Mouse (Mus musculus): Measurements from ENCODE around the gene Arhgef15.
"Not testable (repeated sequence)": the region's sequence is repeated elsewhere in the genome, so short reads cannot be mapped to it uniquely, and the experiment has no call there.

The Arhgef15 gene

GRCm38 (mm10) chr11:68957308-68957707 is at the start of gene Arhgef15:
Arhgef15 (minus strand) TSS chr11:68957480.
- DNase-seq (ENCODE audit: low spot score in 2 of 2): no peak

- DNase-seq (ENCODE audit: low spot score in 2 of 2): not testable (repeated sequence)
These were observed 49.3 kb upstream of the Arhgef15 start for GRCm38 (mm10) chr11:69006575-69006974.

- no peak for DNase-seq (ENCODE audit: low spot score in 2 of 2)
These were observed 47.9 kb upstream of the Arhgef15 start for GRCm38 (mm10) chr11:69005193-69005592.

- DNase-seq (ENCODE audit: low spot score in 2 of 2): no peak
These were observed 46.3 kb upstream of the Arhgef15 start for GRCm38 (mm10) chr11:69003592-69003991.

GRCm38 (mm10) chr11:69002782-69003181 is 45.5 kb upstream of the Arhgef15 start:
- DNase-seq (ENCODE audit: low spot score in 2 of 2): not testable (repeated sequence)

GRCm38 (mm10) chr11:68997080-68997479 is 39.8 kb upstream of the Arhgef15 start:
- no peak for DNase-seq (ENCODE audit: low spot score in 2 of 2)

GRCm38 (mm10) chr11:68994377-68994776 is 37.1 kb upstream of the Arhgef15 start:
- DNase-seq (ENCODE audit: low spot score in 2 of 2): no peak

GRCm38 (mm10) chr11:68993122-68993521 is 35.8 kb upstream of the Arhgef15 start:
- DNase-seq (ENCODE audit: low spot score in 2 of 2): no peak

- DNase-seq (ENCODE audit: low spot score in 2 of 2): no peak
These were observed 31.1 kb upstream of the Arhgef15 start for GRCm38 (mm10) chr11:68988341-68988740.

GRCm38 (mm10) chr11:68987365-68987882 is 30.1 kb upstream of the Arhgef15 start:
- DNase-seq (ENCODE audit: low spot score in 2 of 2): no peak

- peak in 1 of 2 experiments; percentile 65 for DNase-seq (ENCODE audit: low spot score in 2 of 2)
These were observed 25.5 kb upstream of the Arhgef15 start for GRCm38 (mm10) chr11:68982639-68983369.

- no peak for DNase-seq (ENCODE audit: low spot score in 2 of 2)
These were observed 23.6 kb upstream of the Arhgef15 start for GRCm38 (mm10) chr11:68980919-68981318.

- DNase-seq (ENCODE audit: low spot score in 2 of 2): no peak
These were observed 22.0 kb upstream of the Arhgef15 start for GRCm38 (mm10) chr11:68979320-68979733.

- DNase-seq (ENCODE audit: low spot score in 2 of 2): no peak
These were observed 18.3 kb upstream of the Arhgef15 start for GRCm38 (mm10) chr11:68975601-68976000.

GRCm38 (mm10) chr11:68975085-68975484 is 17.8 kb upstream of the Arhgef15 start, which contains the start of gene Rangrf:
Rangrf (minus strand) TSS chr11:68975185.
- no peak for DNase-seq (ENCODE audit: low spot score in 2 of 2)

- no peak for DNase-seq (ENCODE audit: low spot score in 2 of 2)
These were observed 16.8 kb upstream of the Arhgef15 start for GRCm38 (mm10) chr11:68974059-68974450.

GRCm38 (mm10) chr11:68973250-68974058 is 16.2 kb upstream of the Arhgef15 start:
- peak; percentile 54 to 72 for DNase-seq (ENCODE audit: low spot score in 2 of 2)

GRCm38 (mm10) chr11:68970232-68970631 is 13.0 kb upstream of the Arhgef15 start:
- DNase-seq (ENCODE audit: low spot score in 2 of 2): no peak

GRCm38 (mm10) chr11:68968752-68969151 is 11.5 kb upstream of the Arhgef15 start:
- no peak for DNase-seq (ENCODE audit: low spot score in 2 of 2)

GRCm38 (mm10) chr11:68967337-68968282 is 10.3 kb upstream of the Arhgef15 start, which contains the start of gene Slc25a35:
Slc25a35 (plus strand) TSS chr11:68968131.
- peak; percentile 77 to 90 for DNase-seq (ENCODE audit: low spot score in 2 of 2)

- DNase-seq (ENCODE audit: low spot score in 2 of 2): no peak
These were observed 9.3 kb upstream of the Arhgef15 start for GRCm38 (mm10) chr11:68966554-68966953.
